Mouse (Mus musculus) forebrain, embryonic 10.5 days (tissue): ENCODE results near the gene Ldb3. TPM values are rescaled to one million over a fixed set of nuclear protein-coding genes. Genes with fewer than 3 reads are reported as not detected.

Source experiments
- DNase-seq: peaks from one replicate; pipeline ENCODE4 v3.0.0-alpha.2; 2017; ENCODE audit warnings: low spot score; ENCODE audit errors: extremely low spot score
- H3K27ac ChIP-seq: fragments of 300-500 bp; sonication (generic); 2 replicates; pipeline ENCODE4 v1.5.1; 2016; ENCODE audit warnings: mild to moderate bottlenecking
- H3K27me3 ChIP-seq: fragments of 300-500 bp; sonication (generic); 2 replicates; pipeline ENCODE4 v1.6.1; 2016; ENCODE audit warnings: mild to moderate bottlenecking; ENCODE audit not compliant: poor library complexity, severe bottlenecking
- H3K36me3 ChIP-seq: fragments of 300-500 bp; sonication (generic); replicated peaks from 2 replicates; pipeline ENCODE4 v1.6.1; 2016; ENCODE audit warnings: mild to moderate bottlenecking, moderate library complexity
- H3K4me1 ChIP-seq: fragments of 300-500 bp; sonication (generic); 2 replicates; pipeline ENCODE4 v1.6.1; 2016
- H3K4me3 ChIP-seq: fragments of 300-500 bp; sonication (generic); 2 replicates; pipeline ENCODE4 v1.5.1; 2016; ENCODE audit warnings: mild to moderate bottlenecking, moderate library complexity
- H3K9me3 ChIP-seq: fragments of 300-500 bp; sonication (generic); 2 replicates; pipeline ENCODE4 v1.6.1; 2016; ENCODE audit warnings: mild to moderate bottlenecking, moderate library complexity
- WGBS: fragments of 180-500 bp; shearing (Covaris S2); methylation state at CpG from one replicate; pipeline ENCODE4 v1.1.7; 2016; 5-methylcytosine and 5-hydroxymethylcytosine counted together
- polyA plus RNA-seq: library from polyadenylated mRNA; unstranded; fragments of >200 nt; fragmentation: Nextera tagmentation; extraction: Ambion mirVana; gene quantifications from 2 replicates; pipeline ENCODE4 v1.2.1, GENCODE M21; 2016

The Ldb3 gene
- polyA plus RNA-seq = 0.05 and 0.06 TPM in 2 replicates

- Histone ChIP-seq H3K4me3 (no peak within 1 kb of the TSS), H3K36me3 (no peaks in the 10 kb centered on the region), H3K27me3 (no peaks in the 10 kb centered on the region), H3K9me3 (no peaks in the 10 kb centered on the region), H3K4me1 (peaks cover 12% of the 10 kb centered on the region), H3K27ac (no peak within 1 kb of the TSS)
- WGBS = 79% methylated on average over 8 of the region's 8 CpGs
- DNase-seq = no peak
Observed at GRCm38 (mm10) chr14:34588498-34588897, at the start of gene Ldb3. TSS of gene Ldb3 (minus strand) at chr14:34588682.

DNA sequence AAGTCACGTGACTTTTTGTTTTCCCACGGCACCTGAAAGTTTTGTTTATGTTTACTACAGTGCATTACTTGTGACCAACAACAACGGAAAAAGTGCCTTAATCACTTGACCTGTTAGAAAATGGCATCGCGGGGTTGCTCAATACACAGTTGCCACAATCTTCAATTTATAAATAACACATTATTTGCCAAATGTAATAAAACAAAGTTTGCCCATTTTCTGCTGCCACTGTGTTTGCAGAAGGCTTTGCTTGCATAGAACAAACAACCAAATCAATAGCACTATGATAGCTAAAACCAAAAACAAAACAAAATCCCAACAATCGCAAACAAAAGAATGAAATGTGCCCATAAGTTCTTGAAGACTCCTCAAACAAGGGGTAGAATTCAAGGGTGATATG lies 47.2 kb upstream of the Ldb3 start:
- no peak for DNase-seq
- Histone ChIP-seq H3K4me3 (no peak overlapping the region), H3K27ac (no peak overlapping the region), H3K27me3 (no peaks in the 10 kb centered on the region), H3K36me3 (no peaks in the 10 kb centered on the region), H3K4me1 (no peaks in the 10 kb centered on the region), H3K9me3 (no peaks in the 10 kb centered on the region)
- WGBS = 88% methylated on average over 6 of the region's 6 CpGs

- Histone ChIP-seq H3K36me3 (no peaks in the 10 kb centered on the region), H3K4me1 (no peaks in the 10 kb centered on the region), H3K4me3 (no peak overlapping the region), H3K27me3 (no peaks in the 10 kb centered on the region), H3K9me3 (no peaks in the 10 kb centered on the region), H3K27ac (no peak overlapping the region)
- DNase-seq = no peak
- WGBS = 52% methylated on average over 7 of the region's 7 CpGs
Observed at GRCm38 (mm10) chr14:34635192-34635591, 46.7 kb upstream of the Ldb3 start.

GRCm38 (mm10) chr14:34632722-34633448 lies 44.4 kb upstream of the Ldb3 start:
- H3K4me1 ChIP-seq = no peaks in the 10 kb centered on the region
- no peaks in the 10 kb centered on the region for H3K36me3 ChIP-seq
- DNase-seq = no peak
- no peak overlapping the region for H3K4me3 ChIP-seq
- 79% methylated on average over 10 of the region's 10 CpGs for WGBS
- H3K9me3 ChIP-seq = no peaks in the 10 kb centered on the region
- no peaks in the 10 kb centered on the region for H3K27me3 ChIP-seq
- no peak overlapping the region for H3K27ac ChIP-seq

GRCm38 (mm10) chr14:34626824-34627223 lies 38.3 kb upstream of the Ldb3 start:
- H3K4me3 ChIP-seq = no peak overlapping the region
- H3K27ac ChIP-seq = no peak overlapping the region
- no peaks in the 10 kb centered on the region for H3K4me1 ChIP-seq
- WGBS = 88% methylated on average over 7 of the region's 7 CpGs
- no peak for DNase-seq
- no peaks in the 10 kb centered on the region for H3K36me3 ChIP-seq
- H3K27me3 ChIP-seq = no peaks in the 10 kb centered on the region
- H3K9me3 ChIP-seq = no peaks in the 10 kb centered on the region

DNA sequence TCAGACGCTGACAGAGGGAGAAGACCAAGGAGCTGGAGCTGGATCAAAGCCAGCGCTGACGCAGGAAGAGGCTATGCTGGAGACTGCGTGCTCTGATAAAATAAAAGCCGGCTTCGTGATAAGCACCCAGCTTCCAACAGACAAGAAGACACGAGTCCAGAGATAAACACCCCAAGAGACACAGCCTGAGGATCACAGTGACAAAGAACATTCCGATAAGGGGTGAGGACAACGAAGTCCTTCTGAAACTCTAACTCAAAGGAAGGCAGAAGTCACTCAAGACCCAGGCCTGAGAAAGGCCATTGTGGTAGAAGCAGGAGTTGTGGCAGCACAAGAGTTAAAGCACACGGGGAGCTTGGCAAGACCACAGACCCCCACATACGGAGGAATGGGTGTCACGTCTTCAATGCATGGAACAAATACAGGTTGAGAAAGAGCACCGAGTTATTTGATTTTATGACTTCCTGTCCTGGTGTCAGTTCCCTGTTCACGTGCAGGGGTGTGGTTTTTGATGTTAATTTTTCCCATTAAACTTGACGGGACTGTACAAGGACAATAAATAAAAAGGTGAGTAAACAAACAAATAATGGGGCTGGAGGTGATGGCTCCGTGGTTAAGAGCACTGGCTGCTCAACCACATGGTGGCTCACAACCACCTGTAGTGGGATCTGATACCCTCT lies 35.2 kb upstream of the Ldb3 start:
- Histone ChIP-seq H3K4me1 (peaks cover 4% of the 10 kb centered on the region; the same call in 1 of the 2 replicates), H3K27ac (no peak overlapping the region), H3K36me3 (no peaks in the 10 kb centered on the region), H3K4me3 (no peak overlapping the region), H3K27me3 (peaks cover 6% of the 10 kb centered on the region), H3K9me3 (no peaks in the 10 kb centered on the region)
- 88% methylated on average over 16 of the region's 16 CpGs for WGBS
- DNase-seq = no peak

- Histone ChIP-seq H3K36me3 (no peaks in the 10 kb centered on the region), H3K9me3 (no peaks in the 10 kb centered on the region), H3K27ac (no peak overlapping the region), H3K4me1 (peaks cover 4% of the 10 kb centered on the region; the same call in 1 of the 2 replicates), H3K27me3 (peaks cover 10% of the 10 kb centered on the region), H3K4me3 (no peak overlapping the region)
- 87% methylated on average over 5 of the region's 5 CpGs for WGBS
- DNase-seq = no peak
Observed at GRCm38 (mm10) chr14:34623074-34623473, 34.6 kb upstream of the Ldb3 start.

GRCm38 (mm10) chr14:34620611-34621376 lies 32.3 kb upstream of the Ldb3 start:
- no peaks in the 10 kb centered on the region for H3K9me3 ChIP-seq
- H3K27ac ChIP-seq = no peak overlapping the region
- no peak overlapping the region for H3K4me3 ChIP-seq
- peaks cover 4% of the 10 kb centered on the region; the same call in 1 of the 2 replicates for H3K4me1 ChIP-seq
- WGBS = 38% methylated on average over 10 of the region's 10 CpGs
- H3K27me3 ChIP-seq = peaks cover 27% of the 10 kb centered on the region
- no peak for DNase-seq
- no peaks in the 10 kb centered on the region for H3K36me3 ChIP-seq

DNA sequence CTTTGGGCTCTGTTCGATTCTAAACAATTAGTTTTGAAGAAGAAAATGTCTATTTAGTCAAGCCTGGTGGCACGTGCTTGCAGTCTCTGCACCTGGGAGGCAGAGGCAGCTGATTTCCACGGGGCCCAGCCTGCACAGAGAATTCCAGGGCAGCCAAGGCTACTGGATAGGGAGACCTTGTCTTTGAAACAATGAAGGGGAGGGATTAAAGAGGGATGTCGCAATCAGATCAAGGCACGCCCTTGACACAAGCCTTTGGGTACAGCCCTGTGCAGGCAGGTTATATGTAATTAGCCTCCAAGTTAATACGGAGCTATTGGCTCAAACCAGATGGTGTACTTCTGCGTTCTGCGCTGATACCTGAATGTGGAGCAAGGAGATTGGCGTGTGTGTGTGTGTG lies 30.3 kb upstream of the Ldb3 start:
- DNase-seq = no peak
- H3K9me3 ChIP-seq = no peaks in the 10 kb centered on the region
- H3K36me3 ChIP-seq = no peaks in the 10 kb centered on the region
- H3K4me1 ChIP-seq = peaks cover 14% of the 10 kb centered on the region
- no peak overlapping the region for H3K27ac ChIP-seq
- 39% methylated on average over 9 of the region's 9 CpGs for WGBS
- H3K27me3 ChIP-seq = peaks cover 47% of the 10 kb centered on the region
- no peak overlapping the region for H3K4me3 ChIP-seq

GRCm38 (mm10) chr14:34616821-34617220 lies 28.3 kb upstream of the Ldb3 start:
- Histone ChIP-seq H3K4me1 (peaks cover 14% of the 10 kb centered on the region), H3K27me3 (peaks cover 59% of the 10 kb centered on the region), H3K9me3 (no peaks in the 10 kb centered on the region), H3K27ac (no peak overlapping the region), H3K36me3 (no peaks in the 10 kb centered on the region), H3K4me3 (no peak overlapping the region)
- DNase-seq = peak; percentile 75
- 5% methylated on average over 8 of the region's 8 CpGs for WGBS

- 51% methylated on average over 4 of the region's 4 CpGs for WGBS
- Histone ChIP-seq H3K27me3 (peaks cover 59% of the 10 kb centered on the region), H3K36me3 (no peaks in the 10 kb centered on the region)
Observed at GRCm38 (mm10) chr14:34615625-34616024, 27.1 kb upstream of the Ldb3 start.

DNA sequence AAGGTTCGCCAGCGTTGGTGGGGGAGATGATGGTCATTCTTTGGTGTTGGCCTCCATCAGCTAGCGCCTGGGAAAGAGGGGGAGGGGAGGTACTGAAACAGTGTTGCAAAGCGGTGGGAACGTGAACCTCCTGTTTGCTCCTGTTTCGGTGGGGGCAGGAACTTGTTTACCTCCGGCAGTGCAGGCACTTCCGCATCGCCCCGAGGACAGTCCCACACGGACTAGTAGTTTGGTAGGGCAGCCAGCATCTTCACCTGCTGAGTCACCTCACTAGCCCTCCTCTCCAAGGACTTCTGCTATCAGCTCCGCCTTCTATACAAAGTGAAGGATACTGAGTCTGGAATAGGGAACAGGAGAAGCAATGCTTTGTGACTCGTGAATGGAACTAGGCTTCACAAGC lies 26.6 kb upstream of the Ldb3 start:
- no peaks in the 10 kb centered on the region for H3K9me3 ChIP-seq
- peaks cover 14% of the 10 kb centered on the region for H3K4me1 ChIP-seq
- 0 out of 2 replicates have a peak overlapping the region, but pooled peaks have one; percentile 8 for H3K27ac ChIP-seq
- no peaks in the 10 kb centered on the region for H3K36me3 ChIP-seq
- H3K27me3 ChIP-seq = peaks cover 59% of the 10 kb centered on the region
- no peak for DNase-seq
- WGBS = 2% methylated on average over 13 of the region's 13 CpGs
- H3K4me3 ChIP-seq = peak overlapping the region; percentile 45

More at GRCm38 (mm10) chr14:34615625-34616024, 27.1 kb upstream of the Ldb3 start:
- Histone ChIP-seq H3K4me3 (no peak overlapping the region), H3K4me1 (peaks cover 14% of the 10 kb centered on the region), H3K9me3 (no peaks in the 10 kb centered on the region), H3K27ac (no peak overlapping the region)
- DNase-seq = no peak
